Mouse (Mus musculus) heart, adult 18-20 months (tissue): ENCODE data around the gene Syngr1. TPM values are rescaled to one million over a fixed set of nuclear protein-coding genes. Genes with fewer than 3 reads are reported as not detected.

Experiments used
- DNase-seq, 2 experiments: peaks; one replicate each; pipeline ENCODE4 v3.0.0; 2021 to 2022; ENCODE audit warnings: mixed read lengths in 1 of 2
- total RNA-seq, 2 experiments: library from RNA; stranded (reverse); gene quantifications; 2 replicates each; pipeline ENCODE4 v1.2.3; 2021

The Syngr1 gene
- total RNA-seq, 2 experiments from 2014 or later = 80.2 to 107 TPM

GRCm38 (mm10) chr15:80145397-80145796 is 54.3 kb downstream of the Syngr1 start:
- DNase-seq = no peak

GRCm38 (mm10) chr15:80146153-80146552 is 55.0 kb downstream of the Syngr1 start:
- DNase-seq = no peak

- DNase-seq = no peak
Observed at GRCm38 (mm10) chr15:80147090-80147489, 56.0 kb downstream of the Syngr1 start.

GRCm38 (mm10) chr15:80147511-80147910 is 56.4 kb downstream of the Syngr1 start:
- DNase-seq = no peak

GRCm38 (mm10) chr15:80148565-80148964 is 57.4 kb downstream of the Syngr1 start:
- no peak for DNase-seq

- DNase-seq = no peak
Observed at GRCm38 (mm10) chr15:80149517-80149916, 58.4 kb downstream of the Syngr1 start.

- peak; percentile 59 to 63 for DNase-seq
Observed at GRCm38 (mm10) chr15:80152663-80153062, 61.5 kb downstream of the Syngr1 start.

GRCm38 (mm10) chr15:80153757-80154156 is 62.6 kb downstream of the Syngr1 start:
- no peak for DNase-seq

GRCm38 (mm10) chr15:80155707-80156106 is 64.6 kb downstream of the Syngr1 start:
- no peak for DNase-seq

GRCm38 (mm10) chr15:80157197-80157943 is 66.2 kb downstream of the Syngr1 start:
- no peak for DNase-seq

GRCm38 (mm10) chr15:80158001-80158706 is 67.0 kb downstream of the Syngr1 start:
- DNase-seq = no peak

- no peak for DNase-seq
Observed at GRCm38 (mm10) chr15:80158707-80159090, 67.6 kb downstream of the Syngr1 start.

GRCm38 (mm10) chr15:80159286-80159901 is 68.3 kb downstream of the Syngr1 start:
- no peak for DNase-seq

GRCm38 (mm10) chr15:80160223-80160622 is 69.1 kb downstream of the Syngr1 start:
- no peak for DNase-seq

- peak; percentile 46 to 63 for DNase-seq
Observed at GRCm38 (mm10) chr15:80160726-80161125, 69.6 kb downstream of the Syngr1 start.

GRCm38 (mm10) chr15:80161199-80161598 is 70.1 kb downstream of the Syngr1 start:
- DNase-seq = no peak

GRCm38 (mm10) chr15:80162401-80162964 is 71.3 kb downstream of the Syngr1 start:
- no peak for DNase-seq

- no peak for DNase-seq
Observed at GRCm38 (mm10) chr15:80163274-80163673, 72.1 kb downstream of the Syngr1 start.

GRCm38 (mm10) chr15:80163716-80164115 is 72.6 kb downstream of the Syngr1 start:
- no peak for DNase-seq

- DNase-seq = no peak
Observed at GRCm38 (mm10) chr15:80165396-80165795, 74.3 kb downstream of the Syngr1 start.
